10 mouse cellular contexts compared by ENCODE assay signal in genomic region chr2:74974595-74975325, GRCm38 (mm10).
DNase-seq lines count a peak whose midpoint lies in the region; ATAC-seq lines count a peak whose summit lies in the region.
"Had no signal": no experiment of that assay in that cellular context is flagged by ENCODE, and none has a peak within 500 bp of the region (broad histone marks: within the 10 kb centered on the region; RNA-seq: fewer than 3 reads in every experiment).

No protein-coding gene starts in this region.

- H3K27ac ChIP-seq in embryonic facial prominence, embryonic 12.5 days = no peak overlapping the region
- no peak overlapping the region for H3K27ac ChIP-seq in embryonic facial prominence, embryonic 10.5 days (replicated peaks)
- H3K27ac ChIP-seq in midbrain, embryonic 15.5 days = peak overlapping the region; percentile 77

- H3K9me3 ChIP-seq in embryonic facial prominence, embryonic 12.5 days = no peaks in the 10 kb centered on the region
- no peaks in the 10 kb centered on the region for H3K9me3 ChIP-seq in embryonic facial prominence, embryonic 10.5 days
- no peaks in the 10 kb centered on the region for H3K9me3 ChIP-seq in midbrain, embryonic 15.5 days

- peak overlapping the region; percentile 30 for H3K4me2 ChIP-seq in embryonic facial prominence, embryonic 12.5 days (replicated peaks)
- peak overlapping the region; percentile 29 for H3K4me2 ChIP-seq in midbrain, embryonic 15.5 days

- no peak overlapping the region for H3K4me3 ChIP-seq in embryonic facial prominence, embryonic 12.5 days
- H3K4me3 ChIP-seq in embryonic facial prominence, embryonic 10.5 days = no peak overlapping the region
- H3K4me3 ChIP-seq in midbrain, embryonic 15.5 days = 0 out of 2 replicates have a peak overlapping the region, but pooled peaks have one; percentile 2

- WGBS in embryonic facial prominence, embryonic 12.5 days = 60% methylated on average over 16 of the region's 16 CpGs
- 69% methylated on average over 16 of the region's 16 CpGs for WGBS in embryonic facial prominence, embryonic 10.5 days
- WGBS in midbrain, embryonic 15.5 days = 60% methylated on average over 16 of the region's 16 CpGs

- no peak overlapping the region for H3K9ac ChIP-seq in embryonic facial prominence, embryonic 12.5 days
- no peak overlapping the region for H3K9ac ChIP-seq in midbrain, embryonic 15.5 days
- H3K9ac ChIP-seq: liver, postnatal 0 days had no signal

- ATAC-seq in embryonic facial prominence, embryonic 12.5 days (ENCODE audit: insufficient number of reproducible peaks, insufficient read depth, low FRiP score, low TSS enrichment) = no peak
- ATAC-seq in midbrain, embryonic 15.5 days (replicated peaks) = peak; percentile 81
- ATAC-seq: liver, postnatal 0 days had no signal

- DNase-seq in embryonic facial prominence, embryonic 10.5 days (ENCODE audit: low spot score) = no peak
- peak; percentile 19 for DNase-seq in kidney, adult 9 months
- DNase-seq in kidney, adult 8-10 months = no peak
- peak; percentile 2 to 4 for DNase-seq in frontal cortex, postnatal 36 days (ENCODE audit: low spot score in 2 of 2)
- DNase-seq in natural killer cell, adult 2 months (ENCODE audit: low spot score in 2 of 2) = no peak
- no peak for DNase-seq in left cerebral cortex, adult 11 months (ENCODE audit: low spot score)
- DNase-seq: liver, postnatal 0 days; thymus, adult 2 months had no signal

- no peaks in the 10 kb centered on the region for H3K36me3 ChIP-seq in embryonic facial prominence, embryonic 12.5 days
- H3K36me3 ChIP-seq in embryonic facial prominence, embryonic 10.5 days (replicated peaks) = no peaks in the 10 kb centered on the region
- H3K36me3 ChIP-seq in midbrain, embryonic 15.5 days (replicated peaks) = no peaks in the 10 kb centered on the region

- H3K27me3 ChIP-seq in embryonic facial prominence, embryonic 12.5 days = no peaks in the 10 kb centered on the region
- no peaks in the 10 kb centered on the region for H3K27me3 ChIP-seq in embryonic facial prominence, embryonic 10.5 days (replicated peaks; ENCODE audit: low read depth, poor library complexity, severe bottlenecking)
- H3K27me3 ChIP-seq in midbrain, embryonic 15.5 days (replicated peaks) = no peaks in the 10 kb centered on the region

- 0 out of 2 replicates have a peak, but pooled peaks cover 4% of the 10 kb centered on the region for H3K4me1 ChIP-seq in embryonic facial prominence, embryonic 12.5 days
- peaks cover 21% of the 10 kb centered on the region for H3K4me1 ChIP-seq in embryonic facial prominence, embryonic 10.5 days
- no peaks in the 10 kb centered on the region for H3K4me1 ChIP-seq in midbrain, embryonic 15.5 days

Comparison
In these comparisons a context has a peak if more than half of its experiments do, and no peak if none do; other contexts are left out.
1. DNase-seq: peak in kidney, adult 9 months (single experiment) and frontal cortex, postnatal 36 days (2 of 2); none in embryonic facial prominence, embryonic 10.5 days (single experiment), kidney, adult 8-10 months (0 of 2), natural killer cell, adult 2 months (0 of 2) and left cerebral cortex, adult 11 months (single experiment).